Mouse (Mus musculus): Measurements from ENCODE around the gene Ptbp1. TPM values are rescaled to one million over a fixed set of nuclear protein-coding genes. Genes with fewer than 3 reads are reported as not detected.

Ptbp1 gene
- polyA plus RNA-seq, 2 experiments from 2014 or later: 103 to 274 TPM

Other genes starting within 250 kb of the Ptbp1 start
- gene C2cd4c, start 240.4 kb upstream of the Ptbp1 start, polyA plus RNA-seq (2017; shearing (Covaris generic)): not detected
- not detected for gene Shc2, start 216.5 kb upstream of the Ptbp1 start, polyA plus RNA-seq (2017; shearing (Covaris generic))
- not detected for gene Odf3l2, start 208.7 kb upstream of the Ptbp1 start, polyA plus RNA-seq (2017; shearing (Covaris generic))
- gene Madcam1, start 189.9 kb upstream of the Ptbp1 start, polyA plus RNA-seq (2017; shearing (Covaris generic)): under 1 TPM; 0.23 to 0.73 TPM
- gene Tpgs1, start 185.1 kb upstream of the Ptbp1 start, polyA plus RNA-seq (2017; shearing (Covaris generic)): 10 to 100 TPM; 16.6 to 19.5 TPM
- gene Cdc34, start 172.2 kb upstream of the Ptbp1 start, polyA plus RNA-seq (2017; shearing (Covaris generic)): 10 to 100 TPM; 20.8 to 27.3 TPM
- 1 to 10 TPM in 1 of 2 experiments, under 1 TPM in 1; 0.49 to 1.1 TPM for gene Gzmm, start 165.4 kb upstream of the Ptbp1 start, polyA plus RNA-seq (2017; shearing (Covaris generic))
- 100 to 1,000 TPM; 127 to 129 TPM for gene Bsg, start 149.9 kb upstream of the Ptbp1 start, polyA plus RNA-seq (2017; shearing (Covaris generic))
- not detected for gene Hcn2, start 137.8 kb upstream of the Ptbp1 start, polyA plus RNA-seq (2017; shearing (Covaris generic))
- 10 to 100 TPM; 18.0 to 23.4 TPM for gene Polrmt, start 107.8 kb upstream of the Ptbp1 start, polyA plus RNA-seq (2017; shearing (Covaris generic))
- gene Fgf22, start 99.4 kb upstream of the Ptbp1 start, polyA plus RNA-seq (2017; shearing (Covaris generic)): not detected
- gene Rnf126, start 87.5 kb upstream of the Ptbp1 start, polyA plus RNA-seq (2017; shearing (Covaris generic)): 1 to 10 TPM; 3.4 to 3.5 TPM
- gene Fstl3, start 77.2 kb upstream of the Ptbp1 start, polyA plus RNA-seq (2017; shearing (Covaris generic)): under 1 TPM in 1 of 2 experiments, not detected in 1; 0.53 TPM
- gene Prss57, start 63.5 kb upstream of the Ptbp1 start, polyA plus RNA-seq (2017; shearing (Covaris generic)): not detected
- under 1 TPM in 1 of 2 experiments, not detected in 1; 0.23 TPM for gene Palm, start 60.9 kb upstream of the Ptbp1 start, polyA plus RNA-seq (2017; shearing (Covaris generic))
- under 1 TPM in 1 of 2 experiments, not detected in 1; 0.27 TPM for gene Misp, start 33.4 kb upstream of the Ptbp1 start, polyA plus RNA-seq (2017; shearing (Covaris generic))
- gene Prtn3, start 20.0 kb downstream of the Ptbp1 start, polyA plus RNA-seq (2017; shearing (Covaris generic)): not detected
- gene Plppr3, start 20.2 kb downstream of the Ptbp1 start, polyA plus RNA-seq (2017; shearing (Covaris generic)): 1 to 10 TPM; 2.1 to 4.5 TPM
- gene Elane, start 31.8 kb downstream of the Ptbp1 start, polyA plus RNA-seq (2017; shearing (Covaris generic)): not detected
- gene Cfd, start 36.4 kb downstream of the Ptbp1 start, polyA plus RNA-seq (2017; shearing (Covaris generic)): not detected
- 1 to 10 TPM; 5.0 to 7.7 TPM for gene Med16, start 54.5 kb downstream of the Ptbp1 start, polyA plus RNA-seq (2017; shearing (Covaris generic))
- gene Gm26602, start 56.4 kb downstream of the Ptbp1 start, polyA plus RNA-seq (2017; shearing (Covaris generic)): not detected
- gene Kiss1r, start 62.5 kb downstream of the Ptbp1 start, polyA plus RNA-seq (2017; shearing (Covaris generic)): under 1 TPM in 1 of 2 experiments, not detected in 1; 0.09 TPM
- 100 to 1,000 TPM in 1 of 2 experiments, 10 to 100 TPM in 1; 93.5 to 104 TPM for gene R3hdm4, start 66.8 kb downstream of the Ptbp1 start, polyA plus RNA-seq (2017; shearing (Covaris generic))
- gene Arid3a, start 72.6 kb downstream of the Ptbp1 start, polyA plus RNA-seq (2017; shearing (Covaris generic)): 1 to 10 TPM; 2.7 to 3.3 TPM
- 10 to 100 TPM; 65.1 to 77.5 TPM for gene Wdr18, start 105.7 kb downstream of the Ptbp1 start, polyA plus RNA-seq (2017; shearing (Covaris generic))
- under 1 TPM in 1 of 2 experiments, not detected in 1; 0.58 TPM for gene Grin3b, start 116.3 kb downstream of the Ptbp1 start, polyA plus RNA-seq (2017; shearing (Covaris generic))
- 1 to 10 TPM; 1.2 to 2.5 TPM for gene Tmem259, start 129.9 kb downstream of the Ptbp1 start, polyA plus RNA-seq (2017; shearing (Covaris generic))
- gene Cnn2, start 134.2 kb downstream of the Ptbp1 start, polyA plus RNA-seq (2017; shearing (Covaris generic)): 100 to 1,000 TPM; 904 to 969 TPM
- gene Abca7, start 142.1 kb downstream of the Ptbp1 start, polyA plus RNA-seq (2017; shearing (Covaris generic)): 10 to 100 TPM; 11.4 to 16.4 TPM
- 100 to 1,000 TPM; 233 to 369 TPM for gene Arhgap45, start 162.2 kb downstream of the Ptbp1 start, polyA plus RNA-seq (2017; shearing (Covaris generic))
- 100 to 1,000 TPM; 194 to 220 TPM for gene Polr2e, start 185.4 kb downstream of the Ptbp1 start, polyA plus RNA-seq (2017; shearing (Covaris generic))
- 100 to 1,000 TPM; 450 to 480 TPM for gene Gpx4, start 192.7 kb downstream of the Ptbp1 start, polyA plus RNA-seq (2017; shearing (Covaris generic))

Data from CD4-positive, CD25-positive, alpha-beta regulatory T cell, adult 4 months (primary cell).